Mouse (Mus musculus) small intestine, adult 2 months (tissue): Measurements from ENCODE around the gene Diablo.

ENCODE experiments used
- CTCF ChIP-seq: fragments of 200-500 bp; IDR thresholded peaks from 2 replicates; pipeline ENCODE4 v1.5.1; 2012; ENCODE audit warnings: low read depth, mild to moderate bottlenecking, control low read depth, inconsistent platforms, low read length, moderate library complexity, mixed read lengths; ENCODE audit not compliant: insufficient replicate concordance, insufficient read length; ENCODE audit errors: extremely low read depth
- POLR2A ChIP-seq: fragments of 200-500 bp; IDR thresholded peaks from 2 replicates; pipeline ENCODE4 v1.6.1; 2012; ENCODE audit warnings: low read depth, mild to moderate bottlenecking, control low read depth, inconsistent platforms, low read length, moderate library complexity

DNA sequence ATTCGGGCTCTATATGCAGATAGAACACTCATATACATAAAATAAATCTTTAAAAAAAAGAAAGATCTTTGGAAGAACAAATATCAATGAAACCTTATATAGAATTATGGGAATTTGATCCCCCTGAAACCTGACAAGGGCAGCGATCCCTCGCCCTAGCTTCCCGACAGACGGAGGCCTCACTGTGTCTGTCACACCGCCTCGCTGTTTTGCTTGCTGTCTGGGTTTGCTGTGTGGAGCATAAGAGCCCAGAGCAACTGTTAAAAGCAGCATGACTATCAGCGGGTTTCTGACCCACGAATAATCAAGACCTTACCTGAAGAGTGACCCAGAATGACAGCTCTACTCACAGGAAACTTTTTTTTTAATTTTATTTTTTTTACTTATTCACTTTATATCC lies 3.3 kb downstream of the Diablo start:
- no peak for TF ChIP-seq CTCF
- no peak for TF ChIP-seq POLR2A
